Mouse (Mus musculus) monocyte, adult 5-6 weeks (primary cell): ENCODE results near the gene Arpc1a. TPM values are rescaled to one million over a fixed set of nuclear protein-coding genes. Genes with fewer than 3 reads are reported as not detected.
"Not testable (repeated sequence)": the region's sequence is repeated elsewhere in the genome, so short reads cannot be mapped to it uniquely, and the experiment has no call there.

Experiments used
- ATAC-seq: fragments of 153-309, 156-312 bp; replicated peaks from 2 replicates; pipeline ENCODE4 v1.8.0; 2017; ENCODE audit warnings: mild to moderate bottlenecking; ENCODE audit not compliant: low TSS enrichment, insufficient number of reproducible peaks, severe bottlenecking, poor library complexity, low FRiP score
- total RNA-seq: library from RNA; stranded (forward); fragments of 200-1000, 200-491, 200-594 nt; gene quantifications from 3 replicates; pipeline ENCODE4 v1.2.3, GENCODE M21; 2017

Arpc1a gene
- total RNA-seq, 1 experiment from 2014 or later = 85.9 TPM

DNA sequence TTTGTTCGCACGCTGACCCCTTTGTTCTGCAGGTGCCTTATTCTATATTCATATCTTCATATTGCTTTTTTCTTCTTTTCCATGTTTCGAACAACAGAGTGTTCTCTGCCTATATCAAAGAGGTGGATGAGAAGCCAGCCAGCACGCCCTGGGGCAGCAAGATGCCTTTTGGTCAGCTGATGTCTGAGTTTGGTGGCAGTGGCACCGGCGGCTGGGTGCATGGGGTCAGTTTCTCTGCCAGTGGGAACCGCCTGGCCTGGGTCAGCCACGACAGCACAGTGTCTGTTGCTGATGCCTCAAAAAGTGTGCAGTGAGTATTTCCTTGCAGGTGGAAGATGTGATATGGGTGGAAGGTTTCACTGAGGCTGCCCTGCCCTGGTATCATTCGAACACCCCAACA, 17.3 kb downstream of the Arpc1a start:
- ATAC-seq = no peak

- ATAC-seq = not testable (repeated sequence)
Measured at GRCm38 (mm10) chr5:145101451-145101850, 17.8 kb downstream of the Arpc1a start.

GRCm38 (mm10) chr5:145102706-145103105, 19.1 kb downstream of the Arpc1a start:
- no peak for ATAC-seq

GRCm38 (mm10) chr5:145104328-145104727, 20.7 kb downstream of the Arpc1a start:
- ATAC-seq = no peak

- no peak for ATAC-seq
Measured at GRCm38 (mm10) chr5:145105694-145106275, 22.2 kb downstream of the Arpc1a start.

GRCm38 (mm10) chr5:145110401-145110800, 26.8 kb downstream of the Arpc1a start:
- no peak for ATAC-seq

- no peak for ATAC-seq
Measured at GRCm38 (mm10) chr5:145112566-145112965, 28.9 kb downstream of the Arpc1a start.

DNA sequence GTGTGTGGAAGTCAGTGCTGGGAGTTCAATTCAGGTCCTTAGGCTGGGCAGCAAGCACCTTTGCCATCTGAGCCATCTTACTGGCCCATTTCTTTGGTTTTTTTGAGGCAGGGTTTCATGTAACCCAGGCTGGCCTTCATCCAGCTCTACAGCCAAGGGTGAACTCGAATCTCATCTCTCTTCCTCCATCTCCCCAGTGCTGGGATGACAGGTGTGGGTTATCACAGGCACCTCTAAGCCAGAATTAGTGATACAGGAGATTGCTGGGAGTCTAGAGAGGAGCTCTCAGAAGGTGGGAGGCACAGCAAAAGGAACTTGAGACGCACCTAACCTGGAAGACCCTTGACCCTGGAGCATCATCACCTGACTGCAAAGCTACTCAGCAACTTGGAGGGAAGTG, 29.8 kb downstream of the Arpc1a start:
- ATAC-seq = no peak

DNA sequence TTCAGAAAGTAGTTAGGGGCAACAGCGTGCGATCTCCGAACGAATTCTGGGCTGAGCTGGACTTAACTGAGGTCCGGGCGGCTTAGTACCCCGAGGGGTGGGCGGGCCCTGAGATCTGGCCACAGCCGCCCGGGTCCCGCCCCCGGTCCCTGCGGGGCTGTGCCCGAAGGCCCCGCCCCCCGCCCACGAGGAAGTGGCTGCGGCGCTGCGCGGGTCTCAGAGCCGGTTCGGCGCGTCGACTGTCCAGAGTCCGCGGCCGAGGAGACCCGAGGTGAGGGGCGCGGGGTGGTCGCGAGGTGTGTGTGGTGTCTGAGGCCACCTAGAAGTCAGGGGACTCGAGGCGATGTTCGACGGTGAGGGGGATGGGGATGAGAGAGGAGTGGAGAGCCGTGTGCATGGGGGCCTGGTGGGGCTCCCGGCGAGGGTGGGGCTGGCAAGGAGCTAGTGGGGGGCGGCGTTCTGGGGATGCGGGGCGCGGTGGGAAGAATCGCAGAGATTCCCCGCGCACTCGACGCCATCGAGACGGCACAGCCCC, 30.5 kb downstream of the Arpc1a start, which contains the start of gene Arpc1b:
TSS of gene Arpc1b (plus strand) at position 145 of the 535 bp plus-strand sequence.
- ATAC-seq = peak; percentile 18; the same call in 1 of the 2 replicates

- peak; percentile 65 for ATAC-seq
Measured at GRCm38 (mm10) chr5:145114606-145115473, 31.2 kb downstream of the Arpc1a start.

DNA sequence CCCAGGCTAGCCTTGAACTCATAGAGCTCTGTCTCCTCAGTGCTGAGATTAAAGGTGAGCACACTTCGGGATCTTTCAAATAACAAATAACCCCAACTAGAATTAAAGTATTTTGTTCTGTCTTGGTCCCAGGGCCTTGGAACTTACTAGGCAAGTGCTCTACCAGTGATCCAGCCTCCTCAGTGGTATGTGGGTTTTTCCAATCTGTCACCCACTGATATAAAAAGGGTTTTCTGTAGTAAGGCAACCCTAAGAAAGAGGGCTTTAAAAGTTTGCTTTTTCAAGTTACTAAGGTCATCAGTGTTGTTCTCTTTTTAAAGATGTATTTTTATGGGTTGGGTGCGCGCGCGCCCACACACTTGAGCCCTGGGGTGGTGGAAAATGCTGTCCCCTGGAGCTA, 32.1 kb downstream of the Arpc1a start:
- ATAC-seq = no peak

DNA sequence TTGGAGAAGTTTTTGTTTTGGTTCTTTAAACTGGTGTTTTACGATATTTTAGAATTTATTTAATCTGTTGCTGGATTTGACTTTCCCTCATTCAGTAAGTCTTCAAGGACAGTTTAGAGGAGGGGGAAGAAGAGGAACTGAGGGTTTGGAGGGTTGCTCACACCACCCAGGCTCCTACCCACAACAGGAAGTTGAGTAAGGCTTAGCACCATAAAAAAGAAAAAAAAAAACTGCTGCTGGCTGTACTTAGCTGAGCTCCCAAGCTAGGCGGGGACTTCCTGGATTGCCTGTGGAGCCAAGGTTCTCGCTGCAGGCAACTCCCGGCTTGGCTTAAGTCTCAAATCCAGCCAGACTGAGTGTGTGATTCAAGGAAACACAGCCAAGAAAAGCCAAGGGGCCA, 32.7 kb downstream of the Arpc1a start:
- peak; percentile 37 for ATAC-seq

- no peak for ATAC-seq
Measured at GRCm38 (mm10) chr5:145116916-145117315, 33.3 kb downstream of the Arpc1a start.

DNA sequence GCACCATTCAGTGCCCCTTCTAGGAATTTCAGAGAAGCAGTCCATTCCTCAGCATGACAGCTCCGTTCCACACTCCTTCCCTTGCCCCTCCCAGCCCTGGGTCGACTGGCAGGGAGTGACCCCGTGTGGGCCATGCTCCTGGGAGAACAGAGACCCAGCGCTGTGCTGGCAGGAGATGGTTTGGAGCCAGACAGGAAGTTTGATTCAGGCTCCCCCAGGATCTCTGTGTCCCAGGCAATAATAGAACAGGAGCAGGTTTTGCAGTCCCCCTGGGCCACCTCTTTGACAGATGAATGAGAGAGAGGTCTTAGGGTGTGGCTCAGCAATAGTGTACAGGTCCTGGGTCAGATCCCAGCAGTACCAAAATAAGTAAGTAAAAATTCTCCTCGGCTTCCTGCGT, 34.4 kb downstream of the Arpc1a start:
- ATAC-seq = no peak

DNA sequence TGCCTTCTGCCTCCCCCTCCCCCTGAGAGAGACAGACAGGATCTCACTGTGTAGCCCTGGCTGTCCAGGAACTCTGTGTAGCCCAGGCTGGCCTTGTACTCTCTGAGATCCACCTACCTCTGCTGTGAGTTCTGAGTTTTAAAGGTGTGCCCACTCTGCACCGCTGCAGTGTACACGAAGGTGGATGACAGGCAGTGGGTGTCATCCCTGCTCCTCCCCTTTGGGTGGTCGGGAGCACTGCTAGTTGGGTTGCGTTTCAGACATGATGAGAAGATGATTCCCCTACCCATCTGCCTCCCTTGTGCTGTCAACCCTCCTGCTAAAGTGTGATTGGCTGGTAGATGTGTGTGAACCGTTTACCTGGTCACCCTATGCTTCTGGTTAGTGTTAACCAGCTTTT, 34.8 kb downstream of the Arpc1a start:
- ATAC-seq = no peak

DNA sequence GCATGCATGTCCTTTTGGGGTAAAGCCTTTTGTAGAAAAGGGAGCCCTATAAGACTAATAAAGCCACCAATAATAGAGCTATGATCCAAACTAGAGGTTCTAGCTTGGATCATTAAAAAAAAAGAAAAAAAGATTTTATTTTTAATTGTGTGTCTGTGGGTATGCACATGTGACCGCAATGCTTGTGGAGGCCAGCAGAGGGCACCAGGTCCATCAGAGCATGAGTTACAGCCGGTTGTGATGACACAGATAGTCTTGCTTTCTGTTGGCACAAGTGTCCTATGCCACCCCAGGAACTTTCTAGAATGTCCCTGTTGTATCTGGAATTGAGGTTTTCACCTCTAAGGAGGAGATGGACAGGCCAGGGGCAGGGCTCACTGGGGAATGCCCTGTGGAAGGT, 35.8 kb downstream of the Arpc1a start:
- no peak for ATAC-seq

GRCm38 (mm10) chr5:145120921-145121320, 37.3 kb downstream of the Arpc1a start:
- no peak for ATAC-seq

DNA sequence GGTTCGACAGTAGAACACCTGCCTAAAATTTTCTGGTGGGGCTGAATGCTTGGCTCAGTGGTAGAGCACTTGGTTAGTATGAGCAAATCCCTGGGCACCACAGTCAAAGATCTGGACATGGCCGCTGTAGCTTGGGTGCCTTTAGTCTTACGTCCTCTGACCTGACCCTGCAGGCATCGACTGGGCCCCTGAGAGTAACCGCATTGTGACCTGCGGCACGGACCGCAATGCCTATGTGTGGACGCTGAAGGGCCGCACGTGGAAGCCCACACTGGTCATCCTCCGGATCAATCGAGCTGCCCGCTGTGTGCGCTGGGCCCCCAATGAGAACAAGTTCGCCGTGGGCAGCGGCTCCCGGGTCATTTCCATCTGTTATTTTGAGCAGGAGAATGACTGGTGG, 39.8 kb downstream of the Arpc1a start:
- no peak for ATAC-seq

DNA sequence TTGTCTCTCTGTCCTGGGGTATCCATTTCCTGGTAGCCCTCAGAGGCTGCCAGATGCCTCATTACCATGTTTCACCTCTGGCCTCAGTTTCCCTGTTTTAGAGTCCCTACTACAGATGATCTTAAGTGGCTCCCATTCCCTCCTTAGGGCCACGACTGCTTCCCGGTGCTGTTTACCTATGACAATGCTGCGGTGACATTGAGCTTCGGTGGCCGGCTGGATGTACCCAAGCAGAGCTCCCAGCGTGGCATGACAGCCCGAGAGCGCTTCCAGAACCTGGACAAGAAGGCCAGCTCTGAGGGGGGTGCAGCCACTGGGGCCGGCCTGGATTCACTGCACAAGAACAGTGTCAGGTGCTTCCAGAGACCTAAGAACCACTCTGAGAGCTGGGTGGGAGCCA, 43.0 kb downstream of the Arpc1a start:
- no peak for ATAC-seq

DNA sequence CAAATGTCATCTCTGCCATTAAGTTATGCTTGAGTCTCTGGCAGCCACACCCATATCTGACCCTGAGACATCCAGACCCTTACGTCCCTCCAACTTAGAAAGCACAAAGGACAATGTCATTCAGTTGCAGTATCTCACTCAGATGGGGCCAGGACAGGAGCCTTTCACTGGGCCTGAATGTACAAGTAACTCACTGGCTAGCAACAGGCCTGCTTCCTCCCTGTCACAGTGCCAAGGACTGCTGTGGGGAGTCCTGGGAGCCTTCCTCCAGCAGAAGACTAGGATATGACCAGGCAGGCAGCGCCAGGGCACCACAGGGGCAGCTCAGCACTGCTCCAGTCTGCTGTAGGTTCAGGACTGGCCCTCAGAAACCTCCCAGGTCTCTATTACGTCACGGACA, 45.5 kb downstream of the Arpc1a start:
- no peak for ATAC-seq
